Mouse (Mus musculus) skeletal muscle tissue, adult 2 months (tissue): ENCODE data around the gene Cd200.

Experiments
- DNase-seq: peaks from one replicate; pipeline ENCODE4 v3.0.0-alpha.2; 2012; ENCODE audit warnings: low read depth, low spot score

Cd200 gene

GRCm38 (mm10) chr16:45334891-45335290, 74.0 kb downstream of the Cd200 start:
- no peak for DNase-seq

- DNase-seq = no peak
Observed at GRCm38 (mm10) chr16:45334376-45334765, 74.5 kb downstream of the Cd200 start.

- no peak for DNase-seq
Observed at GRCm38 (mm10) chr16:45333678-45334375, 75.0 kb downstream of the Cd200 start.

DNA sequence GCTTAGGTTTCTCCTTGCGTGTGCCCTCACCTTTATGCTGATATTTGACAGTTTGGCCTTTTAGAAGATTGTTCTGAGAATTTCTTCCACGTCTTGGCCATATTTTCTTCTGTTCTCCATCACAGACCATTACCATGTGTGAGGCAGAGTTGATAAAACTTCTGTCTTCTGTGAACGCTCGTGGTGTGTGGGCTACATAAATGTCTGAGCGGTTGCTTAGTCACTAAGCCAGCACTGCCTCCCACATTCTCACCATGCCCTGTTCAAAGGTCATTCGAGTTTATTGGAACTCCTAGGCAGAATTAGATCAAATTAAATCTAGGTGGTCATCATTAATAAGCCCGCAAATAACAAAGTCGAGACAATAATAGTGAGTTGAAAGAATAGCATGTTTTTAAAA, 76.3 kb downstream of the Cd200 start:
- DNase-seq = no peak
